Mouse (Mus musculus) forebrain, embryonic 10.5 days (tissue): ENCODE data around the gene Atp13a4. TPM values are rescaled to one million over a fixed set of nuclear protein-coding genes. Genes with fewer than 3 reads are reported as not detected.

ENCODE experiments used
- DNase-seq: peaks from one replicate; pipeline ENCODE4 v3.0.0-alpha.2; 2017; ENCODE audit warnings: low spot score; ENCODE audit errors: extremely low spot score
- H3K27ac ChIP-seq: fragments of 300-500 bp; sonication (generic); 2 replicates; pipeline ENCODE4 v1.5.1; 2016; ENCODE audit warnings: mild to moderate bottlenecking
- H3K27me3 ChIP-seq: fragments of 300-500 bp; sonication (generic); 2 replicates; pipeline ENCODE4 v1.6.1; 2016; ENCODE audit warnings: mild to moderate bottlenecking; ENCODE audit not compliant: poor library complexity, severe bottlenecking
- H3K36me3 ChIP-seq: fragments of 300-500 bp; sonication (generic); replicated peaks from 2 replicates; pipeline ENCODE4 v1.6.1; 2016; ENCODE audit warnings: mild to moderate bottlenecking, moderate library complexity
- H3K4me1 ChIP-seq: fragments of 300-500 bp; sonication (generic); 2 replicates; pipeline ENCODE4 v1.6.1; 2016
- H3K4me3 ChIP-seq: fragments of 300-500 bp; sonication (generic); 2 replicates; pipeline ENCODE4 v1.5.1; 2016; ENCODE audit warnings: mild to moderate bottlenecking, moderate library complexity
- H3K9me3 ChIP-seq: fragments of 300-500 bp; sonication (generic); 2 replicates; pipeline ENCODE4 v1.6.1; 2016; ENCODE audit warnings: mild to moderate bottlenecking, moderate library complexity
- WGBS: fragments of 180-500 bp; shearing (Covaris S2); methylation state at CpG from one replicate; pipeline ENCODE4 v1.1.7; 2016; 5-methylcytosine and 5-hydroxymethylcytosine counted together
- polyA plus RNA-seq: library from polyadenylated mRNA; unstranded; fragments of >200 nt; fragmentation: Nextera tagmentation; extraction: Ambion mirVana; gene quantifications from 2 replicates; pipeline ENCODE4 v1.2.1, GENCODE M21; 2016

Gene Atp13a4
- polyA plus RNA-seq, 1 experiment from 2014 or later, result 0.16 TPM

- Histone ChIP-seq H3K27ac (no peak overlapping the region), H3K36me3 (no peaks in the 10 kb centered on the region), H3K4me3 (no peak overlapping the region), H3K9me3 (no peaks in the 10 kb centered on the region), H3K4me1 (no peaks in the 10 kb centered on the region), H3K27me3 (no peaks in the 10 kb centered on the region)
- DNase-seq, result no peak
- 78% methylated on average over 6 of the region's 6 CpGs for WGBS
These were observed 11.0 kb downstream of the Atp13a4 start for GRCm38 (mm10) chr16:29533641-29534040.

DNA sequence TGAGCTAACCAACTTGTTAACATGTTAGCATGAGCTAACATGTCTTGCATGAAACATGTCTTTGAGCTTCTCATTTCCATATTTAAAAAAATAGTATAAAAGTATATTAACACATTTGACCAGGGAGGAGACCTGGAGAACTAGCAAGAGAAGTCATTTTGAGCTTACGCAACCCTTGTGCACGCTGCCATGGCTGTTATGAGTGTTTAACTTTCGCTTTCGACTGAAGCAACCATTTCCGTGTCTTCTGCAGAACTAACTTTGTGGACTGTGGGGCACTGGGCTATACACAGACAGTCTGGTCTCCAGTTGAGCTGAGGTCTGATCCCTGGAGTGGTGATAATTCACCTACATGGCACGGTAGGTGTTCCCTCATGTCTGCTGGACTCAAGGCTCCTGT is 17.6 kb downstream of the Atp13a4 start:
- Histone ChIP-seq H3K27me3 (no peaks in the 10 kb centered on the region), H3K36me3 (no peaks in the 10 kb centered on the region), H3K9me3 (no peaks in the 10 kb centered on the region), H3K4me1 (no peaks in the 10 kb centered on the region), H3K4me3 (no peak overlapping the region), H3K27ac (no peak overlapping the region)
- no peak for DNase-seq
- WGBS, result 96% methylated on average over 6 of the region's 6 CpGs

GRCm38 (mm10) chr16:29526585-29526984 is 18.1 kb downstream of the Atp13a4 start:
- H3K27me3 ChIP-seq, result no peaks in the 10 kb centered on the region
- 91% methylated on average over 8 of the region's 8 CpGs for WGBS
- no peak overlapping the region for H3K4me3 ChIP-seq
- no peak for DNase-seq
- no peaks in the 10 kb centered on the region for H3K4me1 ChIP-seq
- H3K27ac ChIP-seq, result no peak overlapping the region
- H3K36me3 ChIP-seq, result no peaks in the 10 kb centered on the region
- no peaks in the 10 kb centered on the region for H3K9me3 ChIP-seq

- DNase-seq, result no peak
- Histone ChIP-seq H3K4me1 (no peaks in the 10 kb centered on the region), H3K9me3 (no peaks in the 10 kb centered on the region), H3K27ac (no peak overlapping the region), H3K4me3 (no peak overlapping the region), H3K36me3 (no peaks in the 10 kb centered on the region), H3K27me3 (no peaks in the 10 kb centered on the region)
- 76% methylated on average over 3 of the region's 3 CpGs for WGBS
These were observed 32.2 kb downstream of the Atp13a4 start for GRCm38 (mm10) chr16:29512495-29512894.

GRCm38 (mm10) chr16:29510743-29511142 is 33.9 kb downstream of the Atp13a4 start:
- H3K4me1 ChIP-seq, result no peaks in the 10 kb centered on the region
- no peak overlapping the region for H3K27ac ChIP-seq
- no peaks in the 10 kb centered on the region for H3K36me3 ChIP-seq
- 89% methylated on average over 7 of the region's 7 CpGs for WGBS
- no peaks in the 10 kb centered on the region for H3K27me3 ChIP-seq
- H3K4me3 ChIP-seq, result no peak overlapping the region
- no peaks in the 10 kb centered on the region for H3K9me3 ChIP-seq
- DNase-seq, result no peak

- H3K27me3 ChIP-seq, result no peaks in the 10 kb centered on the region
These were observed 34.8 kb downstream of the Atp13a4 start for GRCm38 (mm10) chr16:29509881-29510280.

GRCm38 (mm10) chr16:29504671-29505070 is 40.0 kb downstream of the Atp13a4 start:
- WGBS, result 81% methylated on average over 4 of the region's 4 CpGs
- H3K36me3 ChIP-seq, result no peaks in the 10 kb centered on the region
- no peaks in the 10 kb centered on the region for H3K4me1 ChIP-seq
- no peaks in the 10 kb centered on the region for H3K27me3 ChIP-seq
- no peaks in the 10 kb centered on the region for H3K9me3 ChIP-seq
- DNase-seq, result no peak
- no peak overlapping the region for H3K27ac ChIP-seq
- no peak overlapping the region for H3K4me3 ChIP-seq

More at GRCm38 (mm10) chr16:29509881-29510280, 34.8 kb downstream of the Atp13a4 start:
- H3K9me3 ChIP-seq, result no peaks in the 10 kb centered on the region
- no peak overlapping the region for H3K27ac ChIP-seq
- no peaks in the 10 kb centered on the region for H3K36me3 ChIP-seq
- no peak for DNase-seq
- H3K4me1 ChIP-seq, result no peaks in the 10 kb centered on the region
- H3K4me3 ChIP-seq, result no peak overlapping the region
- WGBS, result 96% methylated on average over 3 of the region's 3 CpGs

DNA sequence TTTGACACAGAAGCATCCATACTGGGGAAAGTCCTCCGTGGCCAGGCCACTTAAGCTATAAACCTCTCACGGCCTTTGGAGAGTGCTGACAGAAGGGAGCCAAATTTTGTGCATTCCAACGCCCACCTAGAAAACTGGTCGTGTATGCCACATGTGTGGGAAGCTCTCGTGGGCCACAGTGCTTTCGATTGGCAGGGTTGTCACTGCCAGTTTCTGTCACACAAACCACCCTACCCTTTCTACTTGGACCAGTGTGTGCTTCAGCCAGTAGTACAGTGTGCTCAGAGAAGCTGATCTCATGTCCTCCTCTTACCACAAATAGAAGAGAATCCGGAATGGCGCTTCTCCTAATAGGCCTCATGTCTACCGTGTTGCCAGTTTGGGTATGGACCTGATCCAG is 40.5 kb downstream of the Atp13a4 start:
- Histone ChIP-seq H3K4me1 (no peaks in the 10 kb centered on the region), H3K9me3 (no peaks in the 10 kb centered on the region), H3K4me3 (no peak overlapping the region), H3K27me3 (no peaks in the 10 kb centered on the region), H3K27ac (no peak overlapping the region), H3K36me3 (no peaks in the 10 kb centered on the region)
- 86% methylated on average over 9 of the region's 9 CpGs for WGBS
- no peak for DNase-seq

DNA sequence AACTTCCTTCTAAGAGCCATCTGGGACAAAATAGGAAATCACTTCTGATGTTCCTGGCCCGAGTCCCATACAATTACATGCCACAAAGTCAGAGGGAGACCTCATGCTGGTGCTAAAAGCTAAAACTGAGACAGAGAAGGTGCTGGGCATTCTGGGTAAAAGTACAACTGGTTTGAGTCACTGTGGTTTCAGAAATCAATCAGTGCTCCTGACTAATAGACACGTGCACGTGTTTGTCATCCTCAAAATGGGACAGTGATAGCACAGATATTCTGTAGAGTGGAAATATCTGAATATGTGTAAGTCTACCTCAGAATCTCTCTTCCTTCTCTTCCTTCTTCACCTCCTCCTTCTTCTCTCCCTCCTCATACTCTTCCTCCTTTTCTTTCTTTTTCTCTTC is 53.6 kb downstream of the Atp13a4 start:
- Histone ChIP-seq H3K4me1 (no peaks in the 10 kb centered on the region), H3K4me3 (no peak overlapping the region), H3K27ac (no peak overlapping the region), H3K36me3 (no peaks in the 10 kb centered on the region), H3K9me3 (no peaks in the 10 kb centered on the region), H3K27me3 (no peaks in the 10 kb centered on the region)
- WGBS, result 83% methylated on average over 3 of the region's 3 CpGs
- DNase-seq, result no peak

- Histone ChIP-seq H3K4me1 (no peaks in the 10 kb centered on the region), H3K9me3 (no peaks in the 10 kb centered on the region), H3K36me3 (no peaks in the 10 kb centered on the region), H3K4me3 (no peak overlapping the region), H3K27me3 (no peaks in the 10 kb centered on the region), H3K27ac (no peak overlapping the region)
- DNase-seq, result no peak
These were observed 63.2 kb downstream of the Atp13a4 start for GRCm38 (mm10) chr16:29481439-29481838.

- Histone ChIP-seq H3K9me3 (no peaks in the 10 kb centered on the region), H3K36me3 (no peaks in the 10 kb centered on the region), H3K27ac (no peak overlapping the region), H3K27me3 (no peaks in the 10 kb centered on the region), H3K4me3 (no peak overlapping the region), H3K4me1 (no peaks in the 10 kb centered on the region)
- no peak for DNase-seq
- WGBS, result 88% methylated on average over 6 of the region's 6 CpGs
These were observed 64.3 kb downstream of the Atp13a4 start for GRCm38 (mm10) chr16:29480396-29480795.

- H3K4me1 ChIP-seq, result no peaks in the 10 kb centered on the region
- no peak overlapping the region for H3K27ac ChIP-seq
- DNase-seq, result no peak
- H3K36me3 ChIP-seq, result no peaks in the 10 kb centered on the region
- whole genome bisulfite sequencing, result 82% methylated on average over 3 of the region's 3 CpGs
- no peak overlapping the region for H3K4me3 ChIP-seq
- H3K9me3 ChIP-seq, result no peaks in the 10 kb centered on the region
- H3K27me3 ChIP-seq, result no peaks in the 10 kb centered on the region
These were observed 80.9 kb downstream of the Atp13a4 start for GRCm38 (mm10) chr16:29463798-29464197.

- Histone ChIP-seq H3K27ac (no peak overlapping the region), H3K36me3 (no peaks in the 10 kb centered on the region), H3K9me3 (no peaks in the 10 kb centered on the region), H3K27me3 (no peaks in the 10 kb centered on the region), H3K4me3 (no peak overlapping the region), H3K4me1 (no peaks in the 10 kb centered on the region)
- DNase-seq, result no peak
- 89% methylated on average over 10 of the region's 10 CpGs for WGBS
These were observed 85.3 kb downstream of the Atp13a4 start for GRCm38 (mm10) chr16:29459331-29459730.

DNA sequence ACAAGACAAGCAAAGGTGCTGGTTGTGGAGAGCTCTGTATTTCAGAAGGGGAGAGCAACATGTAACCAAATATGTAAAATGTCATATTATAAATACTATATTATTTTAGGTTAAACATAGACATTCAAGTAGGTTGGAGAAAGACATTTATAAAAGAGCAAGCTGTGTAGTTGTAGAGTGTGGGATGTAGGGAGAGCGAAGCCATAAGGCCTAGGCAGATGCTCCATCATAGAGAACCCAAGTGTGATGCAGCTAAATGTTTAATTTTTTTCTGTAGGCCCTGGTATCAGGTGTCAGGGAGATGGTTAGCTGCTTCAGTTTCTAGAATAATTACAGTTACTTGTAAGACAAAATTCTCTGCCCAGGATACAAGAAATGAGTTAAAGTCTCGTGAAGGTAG is 87.8 kb downstream of the Atp13a4 start:
- H3K4me1 ChIP-seq, result no peaks in the 10 kb centered on the region
- no peak overlapping the region for H3K4me3 ChIP-seq
- no peaks in the 10 kb centered on the region for H3K36me3 ChIP-seq
- 85% methylated on average over 2 of the region's 2 CpGs for WGBS
- DNase-seq, result no peak
- no peaks in the 10 kb centered on the region for H3K27me3 ChIP-seq
- no peak overlapping the region for H3K27ac ChIP-seq
- H3K9me3 ChIP-seq, result no peaks in the 10 kb centered on the region
